Comparison of ENCODE assay signal across 23 mouse cellular contexts in the genomic region with DNA sequence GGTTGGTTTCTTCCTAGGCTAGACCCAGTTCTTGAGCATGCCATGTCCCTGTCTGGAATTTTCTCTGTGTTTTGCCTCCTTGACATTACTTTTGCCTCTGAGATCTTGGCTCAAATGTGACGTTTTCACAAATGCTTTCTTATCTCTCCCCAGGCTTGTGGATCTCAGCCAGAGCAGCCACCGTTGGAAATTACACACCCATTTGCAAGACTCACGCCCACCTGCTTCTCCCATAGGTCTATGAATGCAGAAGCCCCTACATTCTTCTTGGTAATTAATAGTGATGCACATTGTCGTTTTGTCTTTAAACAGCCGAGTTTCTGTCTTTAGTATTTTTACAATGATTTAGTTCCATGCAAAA.
DNase-seq lines count a peak whose midpoint lies in the region; ATAC-seq lines count a peak whose summit lies in the region.
"Had no signal": no experiment of that assay in that cellular context is flagged by ENCODE, and none has a peak within 500 bp of the region (broad histone marks: within the 10 kb centered on the region; RNA-seq: fewer than 3 reads in every experiment).

No protein-coding gene starts in this region.

- DNase-seq in heart, adult 11 months: peak; percentile 60
- no peak for DNase-seq in kidney, adult 11 months
- no peak for DNase-seq in adrenal gland, postnatal 10 days
- DNase-seq: adrenal gland, postnatal 36 days; cerebellum, adult 18-20 months; cerebellum, postnatal 25 days; embryo, embryonic 11 days; forebrain, postnatal 0 days; gastrocnemius, postnatal 10 days; lung, postnatal 4 days; midbrain, embryonic 14.5 days; thymus, adult 2 months; thymus, postnatal 4 days had no signal

- H3K4me1 ChIP-seq in heart, embryonic 11.5 days (ENCODE audit: control insufficient read depth, insufficient read depth, low read length): peaks cover 3% of the 10 kb centered on the region; the same call in 1 of the 2 replicates
- H3K4me1 ChIP-seq in kidney, embryonic 15.5 days: peaks cover 35% of the 10 kb centered on the region
- H3K4me1 ChIP-seq: forebrain, embryonic 12.5 days had no signal

- no peak overlapping the region for H3K9ac ChIP-seq in heart, embryonic 11.5 days (ENCODE audit: low read depth, low read length)
- no peak overlapping the region for H3K9ac ChIP-seq in kidney, embryonic 15.5 days
- H3K9ac ChIP-seq: forebrain, embryonic 12.5 days; forebrain, postnatal 0 days; limb, embryonic 12.5 days had no signal

- ATAC-seq in heart, embryonic 11.5 days (replicated peaks; ENCODE audit: insufficient number of reproducible peaks, low FRiP score, low TSS enrichment): no peak
- no peak for ATAC-seq in kidney, embryonic 15.5 days (replicated peaks; ENCODE audit: low FRiP score)
- ATAC-seq in common myeloid progenitor, adult 5-6 weeks (replicated peaks; ENCODE audit: low read depth, poor library complexity, severe bottlenecking): 0 out of 2 replicates have a peak, but pooled peaks have one; percentile 15
- ATAC-seq in megakaryocyte progenitor cell, adult 5-6 weeks (replicated peaks; ENCODE audit: poor library complexity): peak; percentile 44
- ATAC-seq: CD4-positive, CD25-positive, alpha-beta regulatory T cell, adult 4 months; forebrain, postnatal 0 days; hindbrain, embryonic 16.5 days; lung, postnatal 0 days had no signal

- no peak overlapping the region for H3K4me3 ChIP-seq in heart, embryonic 11.5 days (ENCODE audit: low read depth, low read length)
- no peak overlapping the region for H3K4me3 ChIP-seq in kidney, embryonic 15.5 days (replicated peaks)
- H3K4me3 ChIP-seq: forebrain, embryonic 12.5 days; limb, embryonic 12.5 days had no signal

- no peak overlapping the region for H3K27ac ChIP-seq in heart, embryonic 11.5 days (ENCODE audit: low read depth, low read length)
- H3K27ac ChIP-seq in kidney, embryonic 15.5 days: peak overlapping the region; percentile 86
- H3K27ac ChIP-seq: forebrain, embryonic 12.5 days; limb, embryonic 12.5 days had no signal

- H3K36me3 ChIP-seq in heart, embryonic 11.5 days (ENCODE audit: control insufficient read depth, insufficient read depth, low read length): no peaks in the 10 kb centered on the region
- no peaks in the 10 kb centered on the region for H3K36me3 ChIP-seq in kidney, embryonic 15.5 days
- H3K36me3 ChIP-seq: forebrain, embryonic 12.5 days; limb, embryonic 12.5 days had no signal

- no peaks in the 10 kb centered on the region for H3K27me3 ChIP-seq in heart, embryonic 11.5 days (ENCODE audit: control insufficient read depth, insufficient read depth, low read length)
- H3K27me3 ChIP-seq in kidney, embryonic 15.5 days: no peaks in the 10 kb centered on the region
- H3K27me3 ChIP-seq: forebrain, embryonic 12.5 days; limb, embryonic 12.5 days had no signal

- no peak overlapping the region for H3K4me2 ChIP-seq in heart, embryonic 11.5 days
- no peak overlapping the region for H3K4me2 ChIP-seq in kidney, embryonic 15.5 days
- H3K4me2 ChIP-seq: forebrain, embryonic 12.5 days; limb, embryonic 12.5 days; liver, embryonic 11.5 days had no signal

- whole genome bisulfite sequencing in heart, embryonic 11.5 days (ENCODE audit: insufficient replicate concordance): 52% methylated on average over 5 of the region's 5 CpGs
- 48% methylated on average over 5 of the region's 5 CpGs for WGBS in kidney, embryonic 15.5 days

- H3K9me3 ChIP-seq in heart, embryonic 11.5 days (replicated peaks; ENCODE audit: control insufficient read depth, low read length): no peaks in the 10 kb centered on the region
- no peaks in the 10 kb centered on the region for H3K9me3 ChIP-seq in kidney, embryonic 15.5 days (replicated peaks)
- H3K9me3 ChIP-seq: forebrain, embryonic 12.5 days; limb, embryonic 12.5 days had no signal

Comparison
In these comparisons a context has a peak if more than half of its experiments do, and no peak if none do; other contexts are left out.
1. ATAC-seq: peak in common myeloid progenitor, adult 5-6 weeks (single experiment) and megakaryocyte progenitor cell, adult 5-6 weeks (single experiment); none in heart, embryonic 11.5 days (single experiment) and kidney, embryonic 15.5 days (single experiment).